Mouse (Mus musculus) olfactory bulb, adult 2 months (tissue): ENCODE measurements around the gene Tmprss3.

ENCODE experiments used
- CTCF ChIP-seq: fragments of 200-500 bp; IDR thresholded peaks from 2 replicates; pipeline ENCODE4 v1.5.1; 2012; ENCODE audit warnings: low read depth, mild to moderate bottlenecking, low read length, moderate library complexity; ENCODE audit not compliant: insufficient read depth
- POLR2A ChIP-seq: fragments of 200-500 bp; IDR thresholded peaks from 2 replicates; pipeline ENCODE4 v1.6.1; 2012; ENCODE audit warnings: mild to moderate bottlenecking, low read depth, low read length, moderate library complexity; ENCODE audit not compliant: insufficient read depth

GRCm38 (mm10) chr17:31211881-31212280 lies 13.1 kb upstream of the Tmprss3 start:
- TF ChIP-seq POLR2A (no peak), CTCF (no peak)
